Mouse (Mus musculus) retina, adult 2 months (tissue): ENCODE results near the gene Lrrc4.

Experiments used
- DNase-seq: peaks from one replicate; pipeline ENCODE4 v3.0.0-alpha.2; 2012; ENCODE audit warnings: low read depth, low spot score

The Lrrc4 gene

GRCm38 (mm10) chr6:28767891-28768481 is 63.6 kb downstream of the Lrrc4 start:
- DNase-seq = no peak

GRCm38 (mm10) chr6:28766622-28767021 is 64.9 kb downstream of the Lrrc4 start:
- DNase-seq = no peak

DNA sequence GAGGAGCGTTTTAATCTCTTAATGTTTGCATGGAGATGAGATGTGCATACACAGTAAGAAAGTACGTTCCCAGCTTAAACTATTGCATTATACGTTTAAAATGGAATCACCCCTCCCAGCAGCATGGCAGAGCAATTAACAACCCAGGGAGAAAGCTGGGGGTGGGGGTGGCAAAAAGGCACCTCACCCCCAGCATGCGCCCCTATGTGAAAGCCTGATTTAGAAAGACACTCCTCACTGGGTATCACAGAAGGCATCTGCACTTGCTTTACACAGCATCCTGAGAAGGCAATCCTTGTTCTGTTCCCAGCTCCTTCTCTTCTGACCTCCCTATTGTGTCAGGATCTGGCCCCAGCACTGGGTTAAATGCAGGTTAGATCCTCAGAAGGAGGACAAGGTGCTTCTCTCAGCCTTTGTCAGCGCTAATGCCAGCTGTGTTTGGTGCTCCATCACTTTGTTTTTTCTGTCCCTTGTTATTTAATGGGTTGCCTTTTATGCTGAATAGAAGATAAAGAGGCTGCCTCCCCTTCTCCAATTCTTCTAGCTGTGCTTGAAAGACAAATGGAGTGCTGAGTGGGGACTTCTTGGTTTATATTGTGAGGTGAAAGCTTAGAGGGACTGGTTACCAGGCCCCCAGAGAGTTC is 69.3 kb downstream of the Lrrc4 start:
- no peak for DNase-seq

DNA sequence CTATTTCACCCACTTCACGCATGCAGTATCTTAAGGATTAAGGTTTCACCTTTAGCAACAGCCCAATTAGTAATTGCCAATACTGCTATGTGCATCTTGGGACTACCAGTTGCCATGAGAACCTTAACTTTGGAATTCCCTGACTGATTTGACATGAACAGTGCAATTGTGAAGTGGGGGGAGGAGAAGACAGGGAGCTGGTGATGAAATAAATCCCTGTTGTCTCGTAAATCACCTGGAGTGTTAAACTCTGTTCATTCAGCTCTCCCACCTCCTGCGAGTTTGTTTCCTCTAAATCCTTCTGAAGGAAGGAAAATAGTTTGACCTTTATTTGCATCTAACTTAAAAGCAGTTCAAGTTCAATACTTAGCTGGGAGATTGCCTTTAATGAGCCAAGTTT is 69.8 kb downstream of the Lrrc4 start:
- no peak for DNase-seq

- DNase-seq = no peak
These were observed 73.3 kb downstream of the Lrrc4 start for GRCm38 (mm10) chr6:28758293-28758692.

GRCm38 (mm10) chr6:28756306-28757018 is 75.1 kb downstream of the Lrrc4 start:
- DNase-seq = no peak

DNA sequence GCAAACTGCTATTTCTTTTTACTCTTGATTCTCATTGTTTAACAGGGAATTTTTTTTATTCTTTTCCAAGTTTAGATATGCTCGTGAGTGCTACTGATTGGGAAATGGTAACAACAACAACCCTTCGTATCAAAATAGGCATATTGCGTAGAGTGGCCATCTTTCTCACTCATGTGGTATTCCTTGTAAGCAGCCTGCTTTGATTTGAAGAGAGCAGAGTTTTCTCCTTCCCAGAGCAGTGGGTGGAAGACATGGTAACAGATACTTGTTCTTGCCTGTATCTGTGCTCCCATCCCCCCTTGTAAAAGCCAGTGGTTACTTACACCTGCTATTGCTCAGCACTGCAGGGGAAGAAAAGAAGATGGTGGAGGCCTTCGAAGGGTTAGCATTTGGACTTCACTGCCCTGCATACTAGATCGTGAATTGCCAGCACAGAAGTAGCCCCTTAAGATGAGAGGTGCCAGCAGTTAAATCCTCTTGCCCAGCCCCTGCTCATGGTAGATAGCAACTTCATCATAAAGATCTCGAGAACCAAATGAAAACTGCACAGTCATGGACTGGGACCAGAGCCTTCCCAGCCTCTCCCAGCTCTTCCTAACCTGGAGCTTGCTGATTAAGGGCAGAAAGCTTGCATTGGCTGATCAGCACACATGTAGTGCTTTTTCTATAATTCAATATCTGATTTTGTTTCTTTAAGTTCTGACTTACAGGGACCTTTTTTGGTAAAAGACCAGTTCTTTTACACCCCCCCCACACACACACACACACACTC is 77.2 kb downstream of the Lrrc4 start:
- DNase-seq = no peak

GRCm38 (mm10) chr6:28753681-28754080 is 77.9 kb downstream of the Lrrc4 start:
- DNase-seq = no peak

- DNase-seq = no peak
These were observed 78.3 kb downstream of the Lrrc4 start for GRCm38 (mm10) chr6:28753217-28753616.

DNA sequence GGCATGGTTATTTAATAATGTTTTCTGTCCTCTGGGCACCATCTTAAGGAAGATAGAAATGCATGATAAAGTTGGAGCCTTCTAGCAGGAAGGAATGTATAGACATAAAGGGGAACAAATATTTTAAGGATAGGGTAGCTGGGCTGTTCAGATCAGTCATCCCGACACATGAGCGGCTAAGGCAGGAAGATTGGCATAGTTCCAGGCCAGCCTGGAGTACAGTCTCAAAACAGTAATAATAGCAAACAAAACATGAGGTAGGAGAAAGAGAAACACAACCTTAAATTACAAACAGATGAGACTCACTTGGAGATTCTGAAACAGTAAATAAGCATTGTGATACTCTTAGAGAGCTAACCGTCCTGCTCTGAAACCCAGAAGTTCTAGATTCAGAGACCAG is 80.4 kb downstream of the Lrrc4 start:
- DNase-seq = no peak

DNA sequence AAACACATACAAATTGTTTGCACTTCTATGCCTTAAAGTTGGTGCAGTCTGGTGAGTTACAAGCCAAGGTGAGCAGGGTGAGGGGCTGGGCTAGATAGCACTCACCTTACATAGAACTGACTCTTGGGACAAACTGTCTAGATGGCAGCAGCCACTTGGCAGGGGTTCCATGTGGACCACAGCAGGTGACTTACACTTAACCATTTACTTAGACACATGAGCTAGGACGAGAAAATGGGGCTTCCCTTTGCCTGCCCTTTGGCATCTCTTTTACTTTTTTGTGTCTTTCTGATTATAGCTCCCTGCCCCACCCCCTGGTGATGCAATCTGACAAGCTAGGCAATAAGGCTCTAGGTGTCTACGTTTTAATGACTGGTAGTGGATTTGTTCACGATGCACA is 82.3 kb downstream of the Lrrc4 start:
- DNase-seq = no peak

- DNase-seq = no peak
These were observed 83.4 kb downstream of the Lrrc4 start for GRCm38 (mm10) chr6:28747931-28748670.

GRCm38 (mm10) chr6:28747025-28747424 is 84.5 kb downstream of the Lrrc4 start:
- no peak for DNase-seq

GRCm38 (mm10) chr6:28745864-28746263 is 85.7 kb downstream of the Lrrc4 start:
- DNase-seq = no peak

DNA sequence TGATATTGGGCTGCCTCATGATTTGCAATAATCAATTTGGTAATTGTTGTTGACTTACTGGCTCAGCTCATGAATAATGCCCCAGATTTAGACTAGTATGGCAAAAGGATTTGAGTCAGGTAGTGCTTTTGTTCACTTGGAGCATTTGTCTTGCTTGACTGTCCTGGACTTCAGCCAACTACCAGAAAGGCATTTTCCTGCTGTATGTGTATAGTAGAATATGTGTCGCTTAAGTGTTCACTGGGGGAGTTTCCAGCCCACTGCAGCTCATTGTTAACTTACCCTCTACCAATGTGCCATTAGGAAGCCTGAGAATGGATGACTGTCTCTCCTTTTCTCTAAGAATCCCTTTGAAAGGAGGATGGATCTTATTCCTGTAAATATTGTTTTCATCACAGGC is 88.0 kb downstream of the Lrrc4 start:
- no peak for DNase-seq

- no peak for DNase-seq
These were observed 93.9 kb downstream of the Lrrc4 start for GRCm38 (mm10) chr6:28737601-28738000.

DNA sequence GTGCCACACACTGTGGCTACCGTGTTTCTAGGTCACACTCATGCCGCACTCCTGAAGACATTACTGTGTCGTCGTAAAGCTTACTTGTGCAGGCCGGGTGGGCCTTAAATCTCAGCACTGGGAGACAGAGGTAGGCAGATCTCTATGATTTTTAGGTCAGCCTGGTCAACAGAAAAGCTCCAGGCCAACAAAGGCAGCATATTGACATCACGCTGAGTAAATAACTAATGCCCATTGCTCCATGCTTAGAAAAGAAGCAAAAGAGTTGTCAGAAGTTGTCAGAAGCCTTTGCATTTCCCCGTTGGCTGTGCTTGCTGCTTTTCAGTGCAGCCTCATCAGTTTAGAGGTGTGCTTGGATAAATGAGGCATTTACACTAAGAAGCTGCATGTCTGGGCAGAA is 94.9 kb downstream of the Lrrc4 start:
- no peak for DNase-seq

- no peak for DNase-seq
These were observed 96.4 kb downstream of the Lrrc4 start for GRCm38 (mm10) chr6:28735116-28735515.

- DNase-seq = no peak
These were observed 97.5 kb downstream of the Lrrc4 start for GRCm38 (mm10) chr6:28733884-28734647.

GRCm38 (mm10) chr6:28731246-28731645 is 100.3 kb downstream of the Lrrc4 start:
- DNase-seq = no peak

- no peak for DNase-seq
These were observed 101.9 kb downstream of the Lrrc4 start for GRCm38 (mm10) chr6:28729649-28730048.
